In the genomic region with DNA sequence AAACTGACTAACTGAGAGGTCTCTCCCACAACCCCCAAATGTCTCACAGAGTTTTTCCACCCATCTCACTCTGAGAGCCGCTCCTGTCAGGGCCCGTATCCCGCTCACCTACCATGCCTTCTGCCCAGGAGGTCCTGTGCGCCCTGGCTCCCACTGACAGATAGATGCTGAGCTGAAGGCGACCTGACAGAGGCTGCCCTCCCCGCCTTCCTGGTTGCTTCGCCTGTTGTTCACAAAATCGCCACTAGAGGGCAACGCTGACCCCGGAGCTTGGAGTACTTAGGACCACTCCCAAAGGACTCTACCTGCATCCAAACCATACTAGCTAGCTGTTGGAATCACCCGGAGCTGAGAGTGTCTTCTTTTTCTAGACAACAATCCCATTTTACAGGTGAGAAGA, we compare ENCODE assay signal across 8 mouse cellular contexts. TPM values are rescaled to one million over a fixed set of nuclear protein-coding genes. Genes with fewer than 3 reads are reported as not detected.
A peak's percentile ranks its signal among the peaks of the same experiment; 100 is the strongest.
DNase-seq lines count a peak whose midpoint lies in the region; ATAC-seq and TF ChIP-seq lines count a peak whose summit lies in the region.

No protein-coding gene starts in this region.

- intact Hi-C loops in heart, postnatal 14 days (cut with DNase I), result loop anchor here (5.0 kb wide), 1 partner anchor 38 kb away; the partner anchor contains the start of genes Nmur1 and Tex44

- H3K9ac ChIP-seq in ES-Bruce4 (ENCODE audit: low read depth, poor library complexity, severe bottlenecking), result no peak overlapping the region
- H3K9ac ChIP-seq in embryonic facial prominence, embryonic 14.5 days (ENCODE audit: low read depth, low read length), result no peak overlapping the region

- DNase-seq in embryonic facial prominence, embryonic 14.5 days (ENCODE audit: low spot score), result peak; percentile 55
- DNase-seq in heart, postnatal 14 days, result peak; percentile 75 to 87
- DNase-seq in kidney, postnatal 4 days, result peak; percentile 85 to 86
- DNase-seq in lung, postnatal 4 days, result peak; percentile 66 to 85
- DNase-seq in retina, postnatal 7 days (ENCODE audit: low read depth, low spot score), result peak; percentile 70
- DNase-seq in urinary bladder, postnatal 14 days (ENCODE audit: low spot score), result peak; percentile 72

- H3K27ac ChIP-seq in ES-Bruce4 (ENCODE audit: insufficient read depth, low read length), result no peak overlapping the region
- H3K27ac ChIP-seq in bone marrow, adult 2 months (ENCODE audit: control insufficient read depth, insufficient read depth, low read depth, low read length, poor library complexity), result no peak overlapping the region
- no peak overlapping the region for H3K27ac ChIP-seq in embryonic facial prominence, embryonic 14.5 days (replicated peaks; ENCODE audit: low read depth, low read length)

- TF ChIP-seq POLR2A in ES-Bruce4 (IDR thresholded peaks at IDR 0.05; ENCODE audit: insufficient read depth, low read length), result no peak
- no peak for TF ChIP-seq POLR2A in bone marrow, adult 2 months (IDR thresholded peaks at IDR 0.05; ENCODE audit: borderline replicate concordance, control insufficient read depth, low read depth, low read length)

- no peaks in the 10 kb centered on the region for H3K4me1 ChIP-seq in ES-Bruce4 (ENCODE audit: control insufficient read depth, insufficient read depth, low read length)
- no peaks in the 10 kb centered on the region for H3K4me1 ChIP-seq in bone marrow, adult 2 months (ENCODE audit: control insufficient read depth, insufficient read depth, low read length)
- no peaks in the 10 kb centered on the region for H3K4me1 ChIP-seq in embryonic facial prominence, embryonic 14.5 days (ENCODE audit: control insufficient read depth, insufficient read depth, low read length)

- H3K4me2 ChIP-seq in embryonic facial prominence, embryonic 14.5 days (ENCODE audit: low read depth, low read length), result no peak overlapping the region

- WGBS in bone marrow, adult 2 months, result 1% methylated on average over 11 of the region's 11 CpGs
- WGBS in embryonic facial prominence, embryonic 14.5 days, result 3% methylated on average over 11 of the region's 11 CpGs

- no peaks in the 10 kb centered on the region for H3K36me3 ChIP-seq in ES-Bruce4 (ENCODE audit: control insufficient read depth, insufficient read depth, low read length, poor library complexity, severe bottlenecking)
- no peaks in the 10 kb centered on the region for H3K36me3 ChIP-seq in embryonic facial prominence, embryonic 14.5 days (ENCODE audit: control insufficient read depth, insufficient read depth, low read length)

- H3K9me3 ChIP-seq in ES-Bruce4 (replicated peaks; ENCODE audit: control insufficient read depth, insufficient read depth, low read length, poor library complexity, severe bottlenecking), result no peaks in the 10 kb centered on the region
- H3K9me3 ChIP-seq in embryonic facial prominence, embryonic 14.5 days (ENCODE audit: control insufficient read depth, low read length), result no peaks in the 10 kb centered on the region

- no peak for TF ChIP-seq EP300 in ES-Bruce4 (IDR thresholded peaks at IDR 0.05; ENCODE audit: insufficient read depth, low read depth, low read length)

- TF ChIP-seq CTCF in ES-Bruce4 (IDR thresholded peaks at IDR 0.05; ENCODE audit: low read depth, low read length), result peak; percentile 93
- peak; percentile 80 for TF ChIP-seq CTCF in bone marrow, adult 2 months (IDR thresholded peaks at IDR 0.05; ENCODE audit: control insufficient read depth, insufficient read depth, low read length)

- no peaks in the 10 kb centered on the region for H3K27me3 ChIP-seq in ES-Bruce4 (ENCODE audit: control insufficient read depth, insufficient read depth, low read length, poor library complexity, severe bottlenecking)
- H3K27me3 ChIP-seq in embryonic facial prominence, embryonic 14.5 days (replicated peaks; ENCODE audit: control insufficient read depth, insufficient read depth, low read length), result no peaks in the 10 kb centered on the region

- ATAC-seq in embryonic facial prominence, embryonic 14.5 days (ENCODE audit: low read depth), result peak; percentile 83

- no peak overlapping the region for H3K4me3 ChIP-seq in ES-Bruce4 (ENCODE audit: low read depth, low read length)
- no peak overlapping the region for H3K4me3 ChIP-seq in bone marrow, adult 2 months (replicated peaks; ENCODE audit: control insufficient read depth, low read depth, low read length)
- H3K4me3 ChIP-seq in embryonic facial prominence, embryonic 14.5 days (ENCODE audit: low read depth, low read length), result no peak overlapping the region

RNA-seq across cellular contexts. Expression of gene Ncl, which starts 30.0 kb away (rescaled TPM):
- 1,350 and 1,473 TPM in 2 replicates for polyA plus RNA-seq in ES-Bruce4 (2011; ENCODE audit: insufficient read depth, insufficient read length, low read depth, missing spikeins)
- polyA plus RNA-seq in bone marrow, adult 2 months (2011; ENCODE audit: insufficient read depth, insufficient read length, low replicate concordance, missing spikeins), result 330 and 503 TPM in 2 replicates
- 285 and 297 TPM in 2 replicates for polyA plus RNA-seq in embryonic facial prominence, embryonic 14.5 days (2014; fragmentation: Nextera tagmentation; extraction: Ambion mirVana)
- 100 to 1,000 TPM; 122 to 125 TPM for total RNA-seq in heart, postnatal 14 days (2021)

RNA-seq across cellular contexts. Expression of gene Nmur1, which starts 36.8 kb away (rescaled TPM):
- polyA plus RNA-seq in ES-Bruce4 (2011; ENCODE audit: insufficient read depth, insufficient read length, low read depth, missing spikeins), result not detected in 2 replicates
- not detected in 2 replicates for polyA plus RNA-seq in bone marrow, adult 2 months (2011; ENCODE audit: insufficient read depth, insufficient read length, low replicate concordance, missing spikeins)
- not detected in 2 replicates for polyA plus RNA-seq in embryonic facial prominence, embryonic 14.5 days (2014; fragmentation: Nextera tagmentation; extraction: Ambion mirVana)
- total RNA-seq in heart, postnatal 14 days (2021), result not detected

RNA-seq across cellular contexts. Expression of gene Tex44, which starts 36.9 kb away (rescaled TPM):
- polyA plus RNA-seq in ES-Bruce4 (2011; ENCODE audit: insufficient read depth, insufficient read length, low read depth, missing spikeins), result not detected in 2 replicates
- not detected in 2 replicates for polyA plus RNA-seq in bone marrow, adult 2 months (2011; ENCODE audit: insufficient read depth, insufficient read length, low replicate concordance, missing spikeins)
- polyA plus RNA-seq in embryonic facial prominence, embryonic 14.5 days (2014; fragmentation: Nextera tagmentation; extraction: Ambion mirVana), result not detected in 2 replicates
- not detected for total RNA-seq in heart, postnatal 14 days (2021)
